Mouse (Mus musculus) cerebellum, postnatal 4 days (tissue): Measurements from ENCODE around the gene Dnajc4.
A peak's percentile ranks its signal among the peaks of the same experiment; 100 is the strongest.

Source experiments
- DNase-seq, 2 experiments: peaks; one replicate each; pipeline ENCODE4 v3.0.0; 2022; ENCODE audit warnings: low spot score in 2 of 2, mixed read lengths in 1 of 2

Gene Dnajc4

DNA sequence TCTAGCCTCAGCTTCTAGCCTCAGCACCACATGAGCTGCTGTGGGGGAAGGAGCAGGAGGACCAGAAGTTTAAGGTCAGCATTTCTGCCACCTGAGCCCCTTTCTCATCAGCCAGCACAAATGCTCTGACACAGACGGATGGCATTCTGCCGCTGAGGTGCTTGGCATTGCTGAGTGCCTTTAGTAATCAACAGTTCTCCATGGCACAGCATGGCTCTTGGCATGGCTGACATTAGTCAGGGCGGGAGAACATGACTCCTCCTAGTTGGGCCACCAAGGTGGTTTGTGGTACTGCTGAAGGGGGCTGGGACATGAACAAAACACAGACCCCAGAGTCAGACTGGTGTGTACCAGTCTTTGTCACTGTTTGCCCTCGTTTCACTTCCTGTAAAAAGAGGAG, 44.2 kb downstream of the Dnajc4 start:
- no peak for DNase-seq

- no peak for DNase-seq
Measured at GRCm38 (mm10) chr19:6947742-6948141, 44.6 kb downstream of the Dnajc4 start.

GRCm38 (mm10) chr19:6943709-6944108, 48.7 kb downstream of the Dnajc4 start:
- no peak for DNase-seq

DNA sequence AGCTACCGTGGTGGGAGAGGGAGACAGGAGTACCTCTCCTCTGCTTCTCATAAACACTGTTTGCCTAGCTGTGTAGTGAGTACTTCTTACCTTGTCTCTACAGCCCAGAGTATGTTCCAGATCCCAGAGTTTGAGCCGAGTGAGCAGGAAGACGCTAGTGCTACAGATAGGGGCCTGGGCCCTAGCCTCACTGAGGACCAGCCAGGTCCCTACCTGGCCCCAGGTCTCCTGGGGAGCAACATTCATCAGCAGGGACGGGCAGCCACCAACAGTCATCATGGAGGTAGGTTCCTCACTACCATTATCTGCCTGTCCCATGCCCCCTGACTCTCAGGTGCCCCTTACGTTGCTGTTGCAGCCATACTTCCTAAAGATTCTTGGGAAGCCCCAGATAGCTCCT, 49.6 kb downstream of the Dnajc4 start:
- DNase-seq: no peak

DNA sequence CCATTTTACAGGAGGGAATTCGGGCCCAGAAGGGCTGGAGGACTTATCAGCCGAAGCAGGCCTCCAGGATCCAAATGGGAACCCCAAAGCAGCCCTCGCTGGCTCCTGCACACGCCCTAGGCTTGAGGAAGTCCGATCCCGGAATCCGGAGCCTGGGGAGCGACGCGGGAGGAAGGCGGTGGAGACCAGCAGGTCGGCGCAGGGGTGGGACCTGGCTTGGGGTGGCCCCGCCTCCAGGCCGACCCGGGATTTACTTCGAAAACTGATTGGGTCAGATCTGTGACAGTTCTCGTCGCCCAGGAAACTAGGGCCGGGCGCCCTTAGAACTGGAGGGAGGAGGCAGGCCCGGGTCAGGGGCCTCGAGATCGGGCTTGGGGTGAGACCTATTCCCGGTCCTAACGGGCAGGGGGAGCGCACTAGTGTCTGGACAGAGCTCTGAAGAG, 50.1 kb downstream of the Dnajc4 start, which contains the start of gene Gpr137:
Gene Gpr137 (minus strand): TSS at position 232 of the 443 bp plus-strand sequence.
- DNase-seq: peak; percentile 75 to 87

DNA sequence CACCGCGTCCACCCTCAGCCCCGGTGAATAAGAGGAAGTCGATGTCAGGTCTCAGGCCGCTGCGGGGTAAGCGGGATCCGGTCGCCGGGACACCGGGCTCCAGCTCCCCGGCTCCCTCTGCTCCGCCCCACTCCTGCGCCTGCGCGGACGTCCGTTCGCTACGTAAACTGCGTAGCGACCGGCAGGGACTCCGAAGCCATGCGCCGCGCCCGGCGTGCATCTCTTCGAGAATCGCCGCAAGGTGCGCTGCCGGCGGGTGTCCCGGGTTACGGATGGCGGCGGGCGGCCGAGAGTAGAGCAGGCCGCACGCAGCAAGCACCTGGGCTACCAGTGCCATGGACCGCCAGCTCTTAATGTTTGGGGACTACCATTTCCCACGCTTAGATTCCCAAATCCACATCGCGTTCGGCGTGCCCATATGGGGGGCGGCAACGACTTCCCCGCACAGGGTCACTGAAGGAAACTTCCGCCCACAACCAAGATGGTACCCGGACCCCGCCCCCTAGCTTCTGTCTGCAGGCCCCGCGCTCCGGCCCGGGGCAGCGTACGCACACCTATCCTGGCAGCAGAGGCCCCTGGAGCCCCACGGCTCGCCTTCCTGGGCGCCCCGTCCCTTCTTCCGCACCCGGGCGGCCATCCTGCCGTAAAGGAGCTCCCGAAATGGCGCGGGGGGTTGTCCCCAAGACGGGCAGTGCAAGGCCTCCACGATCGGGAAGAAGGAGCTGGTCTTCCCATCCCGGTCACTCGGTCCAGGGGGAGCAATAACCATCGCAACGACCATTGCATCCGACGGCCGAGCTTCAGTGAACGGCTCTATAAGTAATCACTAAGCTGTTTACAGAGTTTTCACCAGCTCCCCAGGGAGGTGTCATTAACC, 50.8 kb downstream of the Dnajc4 start, which contains the start of gene Bad:
Gene Bad (plus strand): TSS at position 490 of the 877 bp plus-strand sequence.
- DNase-seq: peak; percentile 95 to 98

- DNase-seq: no peak
Measured at GRCm38 (mm10) chr19:6940396-6941351, 51.7 kb downstream of the Dnajc4 start.

DNA sequence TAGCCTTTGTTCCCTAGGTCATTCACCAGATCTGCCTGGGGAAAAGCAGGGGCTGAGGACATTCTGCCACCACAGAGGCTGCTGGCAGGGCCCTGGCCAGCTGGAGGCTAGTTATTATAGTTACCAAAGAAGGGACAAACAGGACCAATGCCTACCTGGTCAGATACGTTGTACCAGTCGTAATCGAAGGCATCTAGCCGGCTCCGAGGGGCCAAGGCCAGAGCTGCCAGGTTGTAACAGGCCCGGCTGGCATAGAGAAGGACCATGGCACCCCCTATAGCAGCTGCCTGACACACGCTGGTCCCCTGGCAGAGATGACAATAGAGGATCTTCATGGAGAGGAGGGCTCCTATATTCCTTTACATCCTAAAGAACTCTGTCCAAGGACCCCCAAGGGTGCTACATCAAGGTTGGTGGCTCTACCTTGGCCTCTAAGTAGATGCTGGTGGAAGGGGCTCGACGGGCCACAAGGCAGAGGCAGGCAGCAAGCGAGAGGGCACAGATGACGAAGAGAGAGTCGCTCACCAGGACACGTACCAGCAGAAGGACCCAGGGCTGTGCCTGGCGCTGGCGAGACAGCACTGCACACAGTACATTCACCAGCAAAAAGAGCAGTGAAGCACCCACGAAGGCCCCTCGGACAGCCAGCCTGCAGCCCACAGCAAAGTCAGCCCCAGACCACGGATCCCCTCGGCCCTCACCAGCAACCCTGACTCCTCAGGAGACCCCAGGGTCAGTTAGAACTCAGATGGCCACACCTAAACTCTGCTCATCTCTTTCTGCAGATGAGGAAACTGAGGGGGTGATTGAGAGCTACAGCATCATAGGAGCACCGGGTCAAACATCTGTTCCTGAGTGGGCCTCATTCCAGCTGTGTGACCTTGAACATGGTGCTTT, 53.0 kb downstream of the Dnajc4 start:
- no peak for DNase-seq
